Mouse (Mus musculus) CH12.LX (cell line): ENCODE measurements around the gene Itpk1.

Source experiments
- CHD1 ChIP-seq: IDR thresholded peaks from 2 replicates; pipeline ENCODE4 v1.6.1; 2012; ENCODE audit warnings: low read depth, low read length, improper control_type of control experiment, inconsistent platforms
- CHD2 ChIP-seq: IDR thresholded peaks from 2 replicates; pipeline ENCODE4 v1.6.1; 2011; ENCODE audit warnings: low read length, improper control_type of control experiment
- CTCF ChIP-seq, 2 experiments: IDR thresholded peaks in 1 of 2; conservative IDR thresholded peaks in 1 of 2; 2 replicates each; pipeline ENCODE4 v1.5.1; 2011 to 2012; ENCODE audit warnings: low read depth in 2 of 2, low read length in 2 of 2, improper control_type of control experiment in 1 of 2, inconsistent platforms in 1 of 2, mild to moderate bottlenecking in 1 of 2, moderate library complexity in 1 of 2
- ETS1 ChIP-seq: conservative IDR thresholded peaks from 2 replicates; pipeline ENCODE4 v1.6.1; 2012; ENCODE audit warnings: low read depth, mild to moderate bottlenecking, inconsistent platforms, low read length, improper control_type of control experiment, moderate library complexity
- MEF2A ChIP-seq: IDR thresholded peaks from 2 replicates; pipeline ENCODE4 v1.6.1; 2014; ENCODE audit warnings: low read depth, mild to moderate bottlenecking, inconsistent platforms, low read length, improper control_type of control experiment, borderline replicate concordance
- NELFE ChIP-seq: IDR thresholded peaks from 2 replicates; pipeline ENCODE4 v1.6.1; 2011; ENCODE audit warnings: low read depth, low read length, improper control_type of control experiment
- ZKSCAN1 ChIP-seq: IDR thresholded peaks from 2 replicates; pipeline ENCODE4 v1.6.1; 2012; ENCODE audit warnings: low read depth, inconsistent platforms, low read length, improper control_type of control experiment, borderline replicate concordance

- no peak for TF ChIP-seq CTCF (conservative IDR thresholded peaks at IDR 0.05 in 1 of 2, IDR thresholded peaks at IDR 0.05 in 1 of 2; ENCODE audit: low read depth in 2 of 2, low read length in 2 of 2)
- no peak for TF ChIP-seq ETS1
- TF ChIP-seq CHD1, result no peak
- no peak for TF ChIP-seq CHD2
- TF ChIP-seq ZKSCAN1, result no peak
- no peak for TF ChIP-seq MEF2A
- TF ChIP-seq NELFE, result no peak
These were observed 107.3 kb downstream of the Itpk1 start for GRCm38 (mm10) chr12:102597466-102597865.
